Mouse (Mus musculus) intestine, embryonic 16.5 days (tissue): ENCODE results near the gene Cep128. TPM values are rescaled to one million over a fixed set of nuclear protein-coding genes. Genes with fewer than 3 reads are reported as not detected.

Experiments
- ATAC-seq: fragments of 200-750 bp; cut with Nextera tagmentation; 2 replicates; pipeline ENCODE4 v1.8.0; 2017; ENCODE audit warnings: moderate TSS enrichment, moderate library complexity
- H3K27ac ChIP-seq: fragments of 300-500 bp; sonication (generic); 2 replicates; pipeline ENCODE4 v1.5.1; 2014; ENCODE audit warnings: mild to moderate bottlenecking, low read length
- H3K27me3 ChIP-seq: fragments of 300-500 bp; sonication (generic); replicated peaks from 2 replicates; pipeline ENCODE4 v1.6.1; 2014; ENCODE audit warnings: low read length, control low read depth, mixed read lengths; ENCODE audit not compliant: control insufficient read depth, insufficient read depth
- H3K36me3 ChIP-seq: fragments of 300-500 bp; sonication (generic); 2 replicates; pipeline ENCODE4 v1.6.1; 2014; ENCODE audit warnings: low read length, control low read depth; ENCODE audit not compliant: control insufficient read depth, insufficient read depth
- H3K4me1 ChIP-seq: fragments of 300-500 bp; sonication (generic); 2 replicates; pipeline ENCODE4 v1.6.1; 2014; ENCODE audit warnings: low read length, control low read depth, mixed read lengths; ENCODE audit not compliant: control insufficient read depth, insufficient read depth
- H3K4me2 ChIP-seq: fragments of 300-500 bp; sonication (generic); 2 replicates; pipeline ENCODE4 v1.6.1; 2014; ENCODE audit warnings: low read depth, low read length, control low read depth
- H3K4me3 ChIP-seq: fragments of 300-500 bp; sonication (generic); 2 replicates; pipeline ENCODE4 v1.5.1; 2014; ENCODE audit warnings: mild to moderate bottlenecking, low read length
- H3K9ac ChIP-seq: fragments of 300-500 bp; sonication (generic); 2 replicates; pipeline ENCODE4 v1.6.1; 2014; ENCODE audit warnings: low read depth, low read length
- H3K9me3 ChIP-seq: fragments of 300-500 bp; sonication (generic); 2 replicates; pipeline ENCODE4 v1.6.1; 2016; ENCODE audit warnings: low read length, control low read depth; ENCODE audit not compliant: control insufficient read depth
- WGBS: fragments of 180-500 bp; shearing (Covaris S2); extraction: QIAGEN DNeasy Blood & Tissue Kit; methylation state at CpG from one replicate; pipeline ENCODE4 v1.1.7; 2014; 5-methylcytosine and 5-hydroxymethylcytosine counted together
- polyA plus RNA-seq: library from polyadenylated mRNA; unstranded; fragments of >200 nt; fragmentation: Nextera tagmentation; extraction: Ambion mirVana; gene quantifications from 2 replicates; pipeline ENCODE4 v1.2.1, GENCODE M21; 2015

Gene Cep128
- polyA plus RNA-seq, 1 experiment from 2014 or later = 6.3 TPM

DNA sequence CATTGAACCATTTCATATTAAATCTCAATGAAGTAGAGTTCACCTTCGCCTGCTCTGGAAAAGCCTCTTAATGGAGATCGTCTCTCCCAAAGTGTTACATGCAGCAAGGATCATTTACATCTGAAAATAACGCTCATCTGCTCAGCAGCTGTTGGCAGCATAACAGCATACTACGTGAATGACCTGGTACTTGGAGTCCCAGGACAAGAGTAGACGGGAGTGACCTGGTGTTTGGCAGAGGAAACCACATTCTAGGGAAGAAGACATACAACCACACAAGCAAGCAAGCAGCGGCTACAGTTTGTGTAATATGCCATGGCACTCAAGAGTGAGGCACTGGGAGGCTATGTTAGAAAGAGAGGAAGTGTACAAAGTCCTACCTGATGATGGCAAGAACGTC is 69.2 kb downstream of the Cep128 start:
- Histone ChIP-seq H3K4me1 (no peaks in the 10 kb centered on the region), H3K27ac (no peak overlapping the region)
- 87% methylated on average over 7 of the region's 7 CpGs for WGBS

DNA sequence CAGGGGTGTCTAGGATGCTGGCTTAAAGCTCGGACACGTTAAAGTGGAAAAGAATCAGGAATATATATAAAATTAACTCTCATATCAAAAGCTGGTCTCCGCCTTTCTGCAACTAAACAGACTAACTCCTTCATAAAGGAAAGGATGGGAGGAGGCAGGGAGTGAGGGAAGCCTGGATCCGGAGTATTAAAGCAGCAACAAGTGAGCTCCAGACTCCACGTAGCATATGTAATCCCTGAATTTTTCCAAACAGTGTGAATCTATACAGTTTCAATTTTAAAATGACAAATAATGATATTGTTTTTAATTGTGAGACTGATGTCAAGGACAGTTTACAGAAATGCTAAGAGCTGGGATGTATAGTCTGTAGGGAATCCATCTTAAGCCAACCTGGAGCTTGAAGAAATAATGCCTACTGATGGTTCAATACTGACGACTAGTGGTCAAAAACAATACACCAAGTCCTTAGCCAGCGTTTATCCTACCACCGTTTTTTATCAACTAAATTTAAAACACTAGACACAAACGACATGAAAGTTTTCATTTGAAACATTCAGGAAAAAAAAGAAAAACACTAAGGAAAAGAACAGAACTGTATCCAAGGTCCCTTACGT is 70.1 kb downstream of the Cep128 start:
- no peak overlapping the region for H3K27ac ChIP-seq
- H3K36me3 ChIP-seq = no peaks in the 10 kb centered on the region
- H3K4me2 ChIP-seq = no peak overlapping the region
- H3K27me3 ChIP-seq = no peaks in the 10 kb centered on the region
- peak; percentile 82 for ATAC-seq
- no peak overlapping the region for H3K4me3 ChIP-seq
- no peak overlapping the region for H3K9ac ChIP-seq
- WGBS = 49% methylated on average over 10 of the region's 10 CpGs
- no peaks in the 10 kb centered on the region for H3K4me1 ChIP-seq
- no peaks in the 10 kb centered on the region for H3K9me3 ChIP-seq

More for the DNA sequence above, 69.2 kb downstream of the Cep128 start:
- Histone ChIP-seq H3K4me2 (no peak overlapping the region), H3K4me3 (no peak overlapping the region), H3K36me3 (no peaks in the 10 kb centered on the region), H3K9me3 (no peaks in the 10 kb centered on the region), H3K27me3 (no peaks in the 10 kb centered on the region), H3K9ac (no peak overlapping the region)
- no peak for ATAC-seq

DNA sequence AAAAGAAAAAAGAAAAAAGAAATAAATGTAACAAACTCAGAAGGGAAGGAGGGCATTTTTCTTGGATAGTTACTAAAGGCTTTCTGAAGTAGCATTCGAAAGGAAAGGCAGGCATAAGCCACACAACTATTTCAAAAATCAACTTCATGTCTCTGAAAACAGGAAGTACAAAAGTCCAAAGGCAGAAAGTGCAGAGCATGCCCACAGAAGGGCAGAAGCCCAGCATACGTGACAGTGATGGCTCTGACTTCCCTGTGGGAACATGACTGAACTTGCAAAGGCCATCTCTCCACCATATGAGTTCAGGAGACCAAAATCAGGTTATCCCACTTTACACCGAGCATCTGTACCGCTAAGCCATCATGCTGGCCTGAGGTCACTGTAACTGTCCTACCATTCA is 71.6 kb downstream of the Cep128 start:
- Histone ChIP-seq H3K27ac (no peak overlapping the region), H3K9me3 (no peaks in the 10 kb centered on the region), H3K4me3 (no peak overlapping the region), H3K9ac (no peak overlapping the region), H3K4me1 (no peaks in the 10 kb centered on the region), H3K4me2 (no peak overlapping the region), H3K36me3 (no peaks in the 10 kb centered on the region), H3K27me3 (no peaks in the 10 kb centered on the region)
- 93% methylated on average over 4 of the region's 4 CpGs for WGBS
- ATAC-seq = no peak

GRCm38 (mm10) chr12:91307733-91308132 is 76.5 kb downstream of the Cep128 start:
- no peak overlapping the region for H3K27ac ChIP-seq
- WGBS = 70% methylated on average over 3 of the region's 3 CpGs

GRCm38 (mm10) chr12:91305769-91306168 is 78.4 kb downstream of the Cep128 start:
- ATAC-seq = no peak
- WGBS = 71% methylated on average over 7 of the region's 7 CpGs
- H3K4me1 ChIP-seq = no peaks in the 10 kb centered on the region
- H3K4me3 ChIP-seq = no peak overlapping the region
- no peak overlapping the region for H3K27ac ChIP-seq
- no peaks in the 10 kb centered on the region for H3K36me3 ChIP-seq
- H3K27me3 ChIP-seq = no peaks in the 10 kb centered on the region
- no peak overlapping the region for H3K4me2 ChIP-seq
- no peak overlapping the region for H3K9ac ChIP-seq
- no peaks in the 10 kb centered on the region for H3K9me3 ChIP-seq

More at GRCm38 (mm10) chr12:91307733-91308132, 76.5 kb downstream of the Cep128 start:
- no peak for ATAC-seq
- Histone ChIP-seq H3K4me3 (no peak overlapping the region), H3K36me3 (no peaks in the 10 kb centered on the region), H3K27me3 (no peaks in the 10 kb centered on the region), H3K4me2 (no peak overlapping the region), H3K9ac (no peak overlapping the region), H3K4me1 (no peaks in the 10 kb centered on the region), H3K9me3 (no peaks in the 10 kb centered on the region)

DNA sequence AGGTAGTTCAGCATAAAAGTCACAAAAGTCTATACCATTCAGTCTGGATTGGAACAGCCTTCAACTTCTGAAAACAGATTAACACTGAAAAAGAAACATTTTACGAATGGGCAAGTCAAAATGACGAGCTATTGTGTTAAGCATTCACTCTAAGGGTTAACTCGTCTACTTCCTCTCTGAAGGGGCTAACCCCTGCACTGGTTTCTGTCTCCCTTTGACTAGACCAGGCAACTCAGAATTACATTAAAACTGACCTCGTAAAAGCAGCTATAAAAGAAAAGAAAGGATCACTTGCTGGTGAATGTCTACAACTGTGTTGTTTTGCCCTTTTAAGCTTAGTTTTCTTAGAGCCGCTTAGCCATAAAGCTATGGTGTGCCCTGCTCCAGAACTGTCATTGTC is 79.2 kb downstream of the Cep128 start:
- no peaks in the 10 kb centered on the region for H3K36me3 ChIP-seq
- no peak overlapping the region for H3K4me3 ChIP-seq
- H3K27ac ChIP-seq = no peak overlapping the region
- H3K9me3 ChIP-seq = no peaks in the 10 kb centered on the region
- H3K9ac ChIP-seq = no peak overlapping the region
- 72% methylated on average over 5 of the region's 5 CpGs for WGBS
- H3K4me2 ChIP-seq = no peak overlapping the region
- H3K4me1 ChIP-seq = no peaks in the 10 kb centered on the region
- ATAC-seq = no peak
- H3K27me3 ChIP-seq = no peaks in the 10 kb centered on the region

DNA sequence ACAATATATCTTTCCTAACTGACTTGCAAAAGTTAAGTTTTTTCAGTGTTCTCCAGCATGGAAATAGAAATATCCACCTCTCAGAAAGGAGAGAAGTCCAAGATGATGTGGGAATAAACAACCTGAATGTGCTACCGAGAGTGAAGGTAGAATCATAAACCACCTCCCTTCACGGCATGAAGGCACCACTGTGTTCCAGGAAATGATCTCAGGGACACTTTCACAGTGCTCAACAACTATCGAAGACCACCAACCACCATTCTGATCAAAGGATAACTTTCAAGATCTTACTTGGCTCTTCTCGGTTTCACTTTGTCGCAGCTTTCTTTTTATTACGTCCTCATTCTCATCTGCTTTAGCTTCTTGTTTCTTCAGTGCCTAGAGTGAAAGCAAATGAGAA is 85.5 kb downstream of the Cep128 start:
- no peaks in the 10 kb centered on the region for H3K9me3 ChIP-seq
- H3K4me3 ChIP-seq = no peak overlapping the region
- no peak overlapping the region for H3K9ac ChIP-seq
- ATAC-seq = no peak
- 96% methylated on average over 6 of the region's 6 CpGs for WGBS
- H3K4me2 ChIP-seq = no peak overlapping the region
- H3K4me1 ChIP-seq = no peaks in the 10 kb centered on the region
- H3K36me3 ChIP-seq = no peaks in the 10 kb centered on the region
- no peaks in the 10 kb centered on the region for H3K27me3 ChIP-seq
- H3K27ac ChIP-seq = no peak overlapping the region

GRCm38 (mm10) chr12:91295870-91296269 is 88.3 kb downstream of the Cep128 start:
- no peaks in the 10 kb centered on the region for H3K4me1 ChIP-seq
- no peak overlapping the region for H3K4me3 ChIP-seq
- H3K27me3 ChIP-seq = no peaks in the 10 kb centered on the region
- H3K36me3 ChIP-seq = no peaks in the 10 kb centered on the region
- H3K9me3 ChIP-seq = no peaks in the 10 kb centered on the region
- WGBS = 87% methylated on average over 7 of the region's 7 CpGs
- no peak overlapping the region for H3K4me2 ChIP-seq
- ATAC-seq = no peak
- H3K27ac ChIP-seq = no peak overlapping the region
- no peak overlapping the region for H3K9ac ChIP-seq

- no peaks in the 10 kb centered on the region for H3K27me3 ChIP-seq
- no peak overlapping the region for H3K27ac ChIP-seq
- H3K9me3 ChIP-seq = no peaks in the 10 kb centered on the region
- H3K4me3 ChIP-seq = no peak overlapping the region
- no peaks in the 10 kb centered on the region for H3K4me1 ChIP-seq
- H3K9ac ChIP-seq = no peak overlapping the region
- no peaks in the 10 kb centered on the region for H3K36me3 ChIP-seq
- no peak overlapping the region for H3K4me2 ChIP-seq
- 92% methylated on average over 3 of the region's 3 CpGs for WGBS
- ATAC-seq = no peak
Observed at GRCm38 (mm10) chr12:91295436-91295835, 88.8 kb downstream of the Cep128 start.

DNA sequence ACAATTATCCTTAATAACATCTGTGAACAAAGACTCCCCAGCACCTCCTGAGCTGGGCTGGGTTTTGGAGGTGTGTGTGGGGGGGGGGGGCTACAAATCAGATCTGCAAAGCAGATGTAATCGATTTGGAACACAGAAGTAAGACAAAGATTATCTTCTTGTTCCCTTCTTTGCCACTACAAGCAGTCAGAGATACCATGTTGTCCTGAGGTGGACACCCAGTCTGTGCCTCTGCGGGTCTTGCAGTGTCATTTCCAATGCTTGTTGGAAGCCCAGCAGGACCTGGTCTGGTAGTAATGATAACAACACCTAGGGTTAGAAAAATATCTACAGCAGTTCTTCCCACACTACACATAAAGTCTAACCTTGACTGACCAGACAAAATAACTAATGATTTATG is 110.3 kb downstream of the Cep128 start:
- ATAC-seq = no peak
- no peaks in the 10 kb centered on the region for H3K36me3 ChIP-seq
- H3K9ac ChIP-seq = no peak overlapping the region
- WGBS = 94% methylated on average over 2 of the region's 2 CpGs
- H3K27me3 ChIP-seq = no peaks in the 10 kb centered on the region
- no peak overlapping the region for H3K27ac ChIP-seq
- H3K4me3 ChIP-seq = no peak overlapping the region
- H3K4me1 ChIP-seq = no peaks in the 10 kb centered on the region
- no peak overlapping the region for H3K4me2 ChIP-seq
- no peaks in the 10 kb centered on the region for H3K9me3 ChIP-seq
